Mouse (Mus musculus): Measurements from ENCODE around the gene Ccnt1.
"Not testable (repeated sequence)": the region's sequence is repeated elsewhere in the genome, so short reads cannot be mapped to it uniquely, and the experiment has no call there.

Ccnt1 gene

DNA sequence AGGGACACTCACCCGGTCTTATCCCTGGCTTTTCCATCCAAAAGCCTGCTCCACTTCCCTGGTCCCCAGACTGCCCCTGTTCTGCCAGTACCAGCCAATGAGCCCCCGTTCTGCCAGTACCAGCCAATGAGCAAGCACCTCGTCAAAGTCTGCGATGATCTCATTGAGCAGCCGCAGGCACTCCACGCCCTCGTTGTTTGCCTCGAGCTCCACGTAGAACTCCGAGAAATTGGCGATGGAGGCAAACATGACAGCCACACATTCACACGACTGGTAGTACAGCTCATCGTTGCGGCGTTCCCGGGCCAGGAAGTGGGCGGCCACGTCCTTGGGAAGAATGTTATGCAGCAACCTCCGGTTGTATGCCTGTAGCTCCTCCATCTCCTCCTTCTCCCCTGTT, 23.5 kb upstream of the Ccnt1 start:
- DNase-seq, result no peak

GRCm38 (mm10) chr15:98591396-98591795, 20.7 kb upstream of the Ccnt1 start:
- DNase-seq, result no peak

DNA sequence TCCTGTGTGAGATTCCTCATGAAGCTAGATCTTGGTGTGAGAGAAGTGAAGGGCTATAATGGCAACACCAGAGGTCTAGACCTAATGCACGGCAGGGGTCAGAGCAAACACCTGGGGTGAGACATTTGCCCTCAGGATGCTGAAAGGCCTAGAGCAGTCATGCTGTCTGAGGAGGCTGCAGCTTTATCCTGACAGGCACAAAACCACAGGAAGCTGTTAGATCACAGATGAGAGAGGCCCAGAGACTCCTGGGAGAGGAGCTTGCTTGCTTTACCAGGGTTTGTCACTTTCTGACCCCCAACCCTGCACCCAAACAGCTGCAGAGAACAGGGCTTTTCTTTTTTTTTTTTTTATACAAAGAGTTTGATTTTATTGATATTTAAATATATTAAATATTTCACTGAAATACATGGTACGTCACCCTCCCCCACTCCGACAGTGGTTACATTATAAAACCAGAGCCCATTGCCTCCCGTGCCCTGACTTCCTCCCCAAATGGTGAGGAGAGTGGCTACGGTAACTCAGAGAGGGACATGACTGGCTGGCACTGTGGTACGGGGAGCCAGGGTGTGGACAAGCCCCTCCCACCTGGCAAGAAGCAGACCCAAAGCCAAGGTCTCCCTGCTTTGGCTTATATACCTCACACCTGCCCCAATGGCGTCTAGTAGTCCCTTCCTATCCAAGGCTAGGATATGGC, 19.1 kb upstream of the Ccnt1 start:
- DNase-seq, result no peak

- DNase-seq, result no peak
Measured at GRCm38 (mm10) chr15:98587751-98588150, 17.0 kb upstream of the Ccnt1 start.

GRCm38 (mm10) chr15:98586141-98586540, 15.4 kb upstream of the Ccnt1 start:
- not testable (repeated sequence) for DNase-seq

GRCm38 (mm10) chr15:98585421-98585820, 14.7 kb upstream of the Ccnt1 start:
- no peak for DNase-seq

DNA sequence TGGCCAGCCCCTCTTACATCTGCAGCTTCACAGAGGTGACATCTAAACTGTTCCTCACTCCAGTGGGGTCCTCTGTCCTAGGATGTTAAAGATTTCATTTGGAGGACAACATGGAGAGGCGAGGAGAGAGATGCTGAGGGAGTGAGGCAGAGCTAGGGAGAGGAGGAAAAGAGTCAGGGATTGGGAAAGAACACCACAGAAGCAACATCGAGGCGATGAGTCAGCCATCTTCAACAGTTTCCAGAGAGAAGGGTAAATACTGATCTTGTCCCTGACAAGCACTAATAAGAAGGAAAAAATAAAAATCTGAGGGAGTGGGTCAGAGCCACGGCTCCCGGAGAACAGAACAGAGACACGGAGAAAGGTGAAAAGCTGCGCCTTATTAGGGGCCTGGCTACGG, 12.3 kb upstream of the Ccnt1 start:
- DNase-seq, result no peak

- no peak for DNase-seq
Measured at GRCm38 (mm10) chr15:98582410-98582809, 11.7 kb upstream of the Ccnt1 start.

- peak; percentile 71 for DNase-seq
Measured at GRCm38 (mm10) chr15:98579795-98580464, 9.2 kb upstream of the Ccnt1 start.

DNA sequence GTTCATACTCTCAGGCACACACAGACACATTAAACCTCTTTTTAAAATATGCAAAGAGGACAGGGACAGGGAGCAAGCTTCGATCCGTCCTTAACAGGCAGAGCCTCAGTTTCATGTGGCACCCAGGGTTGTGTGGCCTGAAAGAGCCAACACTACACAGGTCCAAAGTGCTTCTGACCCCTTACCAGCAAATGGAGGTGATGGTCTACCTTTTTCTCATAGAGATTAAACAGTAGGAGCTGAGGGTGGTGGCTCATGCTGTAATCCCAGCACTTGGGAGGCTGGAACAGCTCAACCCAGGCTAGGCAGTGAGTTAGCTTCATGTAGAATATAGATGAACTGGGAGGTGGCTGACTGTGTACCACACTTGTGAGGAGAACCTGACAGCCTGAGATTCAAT, 8.6 kb upstream of the Ccnt1 start:
- DNase-seq, result no peak

GRCm38 (mm10) chr15:98573293-98573692, 2.6 kb upstream of the Ccnt1 start:
- no peak for DNase-seq

- no peak for DNase-seq
Measured at GRCm38 (mm10) chr15:98569795-98570365, 843 bp downstream of the Ccnt1 start.

DNA sequence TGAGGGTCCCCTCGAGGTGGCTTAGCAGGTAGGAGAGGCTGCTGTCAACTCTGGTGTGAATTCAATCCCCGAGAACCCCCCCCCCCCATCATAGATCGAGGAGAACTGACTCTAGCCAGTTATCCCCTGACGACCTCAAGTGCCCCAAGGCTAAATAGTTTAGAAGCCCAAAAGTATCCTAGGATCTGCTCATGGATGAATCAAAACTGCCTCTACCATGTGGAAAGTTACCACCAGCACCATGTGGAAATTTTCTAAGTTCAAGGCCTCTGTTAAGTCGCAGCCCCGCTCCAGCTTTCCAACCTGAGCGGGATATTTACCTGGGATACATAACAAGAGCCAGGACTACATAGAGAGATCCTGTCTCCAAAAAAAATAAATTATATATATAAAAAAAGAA, 1.5 kb downstream of the Ccnt1 start:
- no peak for DNase-seq

- DNase-seq, result peak; percentile 31
Measured at GRCm38 (mm10) chr15:98568256-98569033, 2.3 kb downstream of the Ccnt1 start.

- peak; percentile 100 for DNase-seq
Measured at GRCm38 (mm10) chr15:98567278-98568134, 3.2 kb downstream of the Ccnt1 start.

DNA sequence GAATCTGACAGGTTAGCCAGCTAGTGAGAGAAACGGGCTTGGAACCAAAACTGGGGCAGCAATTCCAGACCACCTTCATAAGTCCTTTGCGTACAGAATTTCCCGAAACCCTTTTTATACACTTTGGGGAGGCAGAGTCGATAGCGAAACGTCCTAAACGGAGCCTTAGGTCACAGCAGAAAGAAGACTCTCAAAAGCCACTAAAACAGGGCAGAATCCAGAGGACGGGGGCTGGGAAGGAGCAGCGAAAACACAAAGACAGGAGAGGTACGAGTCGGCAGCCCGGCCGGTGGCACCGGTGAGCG, 3.8 kb downstream of the Ccnt1 start:
- DNase-seq, result no peak

- no peak for DNase-seq
Measured at GRCm38 (mm10) chr15:98557186-98557585, 13.5 kb downstream of the Ccnt1 start.

DNA sequence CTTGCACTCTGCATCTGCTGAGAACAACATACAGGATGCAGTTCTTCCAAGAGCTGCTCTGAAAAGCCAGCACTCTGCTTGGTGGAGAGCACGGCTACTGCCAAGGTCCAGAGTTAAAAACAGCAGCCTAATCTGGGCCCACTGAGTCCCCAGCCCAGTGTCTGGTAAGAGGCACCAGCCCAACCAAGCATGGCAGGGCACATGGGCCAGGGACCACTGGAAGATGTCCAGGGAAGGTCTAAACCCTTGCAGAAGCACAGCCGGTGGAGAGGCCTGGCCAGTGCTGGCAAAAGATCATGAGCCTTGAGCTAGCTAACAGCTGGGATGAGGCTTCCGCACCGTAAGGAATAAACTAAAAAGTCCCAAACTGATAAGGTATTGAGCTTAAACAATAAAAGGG, 14.8 kb downstream of the Ccnt1 start:
- DNase-seq, result no peak

GRCm38 (mm10) chr15:98552758-98553157, 18.0 kb downstream of the Ccnt1 start:
- no peak for DNase-seq

DNA sequence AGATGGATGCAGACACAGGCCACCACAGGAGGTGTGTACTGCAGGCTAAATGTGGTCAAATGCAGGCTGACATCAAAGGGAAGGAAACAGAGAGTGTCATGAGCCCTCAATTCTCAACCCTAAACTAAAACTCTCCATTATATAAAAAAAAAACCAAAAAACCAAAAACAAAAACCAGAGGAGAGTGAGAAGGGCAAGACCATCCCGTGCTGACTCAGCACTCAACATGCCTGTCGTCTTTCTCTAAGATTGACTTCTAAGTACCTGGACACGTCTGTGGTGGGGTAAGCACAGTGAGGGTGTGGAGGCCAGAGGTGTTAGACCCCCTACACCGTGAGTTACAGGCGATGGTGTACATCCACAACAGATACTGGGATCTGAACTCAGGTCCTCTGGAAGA, 23.9 kb downstream of the Ccnt1 start:
- DNase-seq, result no peak

DNA sequence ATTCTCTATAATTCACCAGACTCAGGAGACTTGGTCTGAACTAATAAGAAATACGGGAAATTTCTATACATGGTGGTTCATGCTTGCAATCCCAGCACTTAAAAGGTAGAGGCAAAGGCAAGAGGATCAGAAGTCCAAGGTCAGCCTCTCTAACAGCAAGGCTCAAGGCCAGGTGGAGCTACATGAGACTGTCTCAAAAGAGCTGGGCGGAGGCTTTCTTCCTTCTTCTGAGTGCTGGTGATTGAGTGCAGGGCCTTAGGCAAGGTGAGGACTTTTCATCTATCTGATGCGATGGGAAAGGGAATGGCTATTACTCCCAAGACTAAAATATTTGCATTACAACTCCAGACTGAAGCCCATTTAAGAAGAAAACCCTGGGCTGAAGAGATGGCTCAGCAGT, 25.6 kb downstream of the Ccnt1 start:
- DNase-seq, result no peak

DNA sequence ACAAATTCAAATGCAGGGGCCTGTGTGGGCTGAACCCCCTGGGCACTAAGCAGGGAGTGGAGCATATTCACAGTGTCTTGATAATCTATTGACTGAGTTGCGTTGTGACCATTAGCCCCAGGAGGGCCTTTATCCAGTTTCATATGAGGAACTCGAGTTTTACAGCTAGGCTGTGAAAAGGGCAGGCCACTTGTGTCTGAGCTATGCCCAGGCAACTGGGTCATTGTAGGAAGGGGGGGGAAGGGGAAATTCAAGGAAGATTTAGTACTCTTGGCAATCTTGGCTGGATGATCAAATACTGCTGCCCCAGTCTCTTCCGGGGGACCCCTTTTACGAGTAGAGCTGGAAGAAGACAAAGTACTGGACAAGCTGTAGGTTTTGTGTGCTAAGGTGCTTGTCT, 27.4 kb downstream of the Ccnt1 start:
- no peak for DNase-seq

DNA sequence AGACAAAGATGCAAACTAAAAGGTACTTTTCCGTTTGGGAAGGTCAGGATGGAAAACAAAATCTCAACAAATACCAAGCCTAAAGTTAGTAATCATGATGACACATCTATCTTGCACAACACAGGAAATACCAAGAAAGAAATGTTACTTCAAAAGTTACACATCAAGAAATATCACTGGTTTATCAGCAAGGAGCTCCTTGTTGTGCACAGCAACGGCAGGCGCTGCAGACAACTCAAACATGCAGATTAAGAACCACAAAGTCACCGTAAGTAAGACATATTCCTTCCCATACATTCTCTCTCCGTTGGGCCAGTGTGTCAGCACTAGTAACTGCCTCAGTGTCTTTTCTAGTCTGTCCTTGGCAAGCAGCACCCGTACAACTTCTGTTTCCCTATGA, 29.7 kb downstream of the Ccnt1 start:
- no peak for DNase-seq
